Mouse (Mus musculus) ES-E14 (cell line): ENCODE results near the gene Gm21974. TPM values are rescaled to one million over a fixed set of nuclear protein-coding genes. Genes with fewer than 3 reads are reported as not detected.

Source experiments
- DNase-seq: peaks from one replicate; pipeline ENCODE4 v3.0.0-alpha.2; 2013; ENCODE audit warnings: low read depth, low spot score
- H3K27ac ChIP-seq: 2 replicates; pipeline ENCODE4 v1.5.1; 2012; ENCODE audit warnings: low read depth, mild to moderate bottlenecking, low read length, moderate library complexity, mixed read lengths; ENCODE audit not compliant: poor library complexity, insufficient read depth, severe bottlenecking
- H3K36me3 ChIP-seq: 2 replicates; pipeline ENCODE4 v1.6.1; 2012; ENCODE audit warnings: mild to moderate bottlenecking, low read length, moderate library complexity, mixed read lengths; ENCODE audit not compliant: control insufficient read depth, poor library complexity, insufficient read depth, severe bottlenecking
- H3K4me1 ChIP-seq, 2 experiments: fragments of 150-350 bp in 1 of 2; sonication (generic) in 1 of 2; 2 replicates each; pipeline ENCODE4 v1.6.1; 2012; ENCODE audit warnings: low read length in 2 of 2, mild to moderate bottlenecking in 1 of 2, mixed read lengths in 1 of 2; ENCODE audit not compliant: control insufficient read depth in 2 of 2, insufficient read depth in 2 of 2, poor library complexity in 1 of 2
- H3K4me3 ChIP-seq, 2 experiments: fragments of 150-350 bp in 1 of 2; sonication (generic) in 1 of 2; 2 replicates each; pipeline ENCODE4 v1.5.1; 2012; ENCODE audit warnings: low read length in 2 of 2, low read depth in 1 of 2, mild to moderate bottlenecking in 1 of 2, mixed read lengths in 1 of 2; ENCODE audit not compliant: insufficient read depth in 1 of 2, poor library complexity in 1 of 2, severe bottlenecking in 1 of 2
- H3K9ac ChIP-seq: 2 replicates; pipeline ENCODE4 v1.6.1; 2012; ENCODE audit warnings: low read depth, mild to moderate bottlenecking, low read length, mixed read lengths; ENCODE audit not compliant: poor library complexity, insufficient read depth, severe bottlenecking
- H3K9me3 ChIP-seq: fragments of 150-350 bp; sonication (generic); 2 replicates; pipeline ENCODE4 v1.6.1; 2012; ENCODE audit warnings: low read depth, mild to moderate bottlenecking, low read length; ENCODE audit not compliant: control insufficient read depth, insufficient read depth
- CHD2 ChIP-seq: IDR thresholded peaks from 2 replicates; pipeline ENCODE4 v1.6.1; 2014; ENCODE audit warnings: mild to moderate bottlenecking, low read depth, low read length, inconsistent platforms
- HCFC1 ChIP-seq: IDR thresholded peaks from 2 replicates; pipeline ENCODE4 v1.6.1; 2012; ENCODE audit warnings: low read length, inconsistent platforms, borderline replicate concordance; ENCODE audit not compliant: insufficient read depth
- MAFK ChIP-seq: IDR thresholded peaks from 2 replicates; pipeline ENCODE4 v1.6.1; 2014; ENCODE audit warnings: mild to moderate bottlenecking, low read depth, low read length, inconsistent platforms; ENCODE audit not compliant: insufficient read depth
- ZC3H11A ChIP-seq: IDR thresholded peaks from 2 replicates; pipeline ENCODE4 v1.6.1; 2012; ENCODE audit warnings: low read depth, mild to moderate bottlenecking, inconsistent platforms, low read length, borderline replicate concordance
- ZNF384 ChIP-seq: IDR thresholded peaks from 2 replicates; pipeline ENCODE4 v1.6.1; 2012; ENCODE audit warnings: low read depth, low read length, inconsistent platforms
- in situ Hi-C, 2 experiments: fragments of 600-800 bp; cut with MboI; formaldehyde crosslinking; loops; one replicate each; pipeline ENCODE4 v1.15.1; 2025; ENCODE audit warnings: low sequenced_read_pairs in 2 of 2, inconsistent platforms in 1 of 2; ENCODE audit not compliant: unreplicated experiment in 2 of 2
- total RNA-seq: library from RNA; depleted of rRNA; stranded (reverse); fragments of 300-350 nt; gene quantifications from 2 replicates; pipeline ENCODE4 v1.2.3, GENCODE M21; 2012

The Gm21974 gene
- total RNA-seq, 1 experiment = not detected

GRCm38 (mm10) chr7:127926846-127927245, 31.6 kb upstream of the Gm21974 start:
- no peak overlapping the region for H3K9ac ChIP-seq
- H3K9me3 ChIP-seq = peaks cover 5% of the 10 kb centered on the region
- H3K4me1 ChIP-seq = peaks cover 5 to 34% of the 10 kb centered on the region in 2 experiments; a peak in 3 of 4 replicates
- no peak for DNase-seq
- H3K36me3 ChIP-seq = peaks cover 50% of the 10 kb centered on the region
- no peak for TF ChIP-seq MAFK
- TF ChIP-seq CHD2 = no peak
- TF ChIP-seq ZC3H11A = no peak
- TF ChIP-seq HCFC1 = no peak
- TF ChIP-seq ZNF384 = no peak
- no peak overlapping the region for H3K4me3 ChIP-seq
- no peak overlapping the region for H3K27ac ChIP-seq
- in situ Hi-C loops = no loop called here

- Histone ChIP-seq H3K9me3 (peaks cover 5% of the 10 kb centered on the region), H3K27ac (no peak overlapping the region), H3K9ac (no peak overlapping the region), H3K4me3 (no peak overlapping the region), H3K4me1 (peaks cover 2 to 31% of the 10 kb centered on the region in 2 experiments; a peak in 3 of 4 replicates), H3K36me3 (peaks cover 54% of the 10 kb centered on the region)
- in situ Hi-C loops = no loop called here
- TF ChIP-seq HCFC1 (no peak), CHD2 (no peak), MAFK (no peak), ZNF384 (no peak), ZC3H11A (no peak)
- DNase-seq = no peak
Measured at GRCm38 (mm10) chr7:127926066-127926465, 30.8 kb upstream of the Gm21974 start.

- peak overlapping the region; percentile 54; the same call in 1 of the 2 replicates for H3K27ac ChIP-seq
- H3K36me3 ChIP-seq = peaks cover 59% of the 10 kb centered on the region
- no peak overlapping the region; the same call in 1 of the 2 replicates for H3K9ac ChIP-seq
- no peak for DNase-seq
- H3K4me1 ChIP-seq = peaks cover 0 to 25% of the 10 kb centered on the region in 2 experiments; a peak in 3 of 4 replicates
- in situ Hi-C loops = no loop called here
- H3K9me3 ChIP-seq = peaks cover 5% of the 10 kb centered on the region
- TF ChIP-seq ZNF384 (no peak), CHD2 (0 out of 2 replicates have a peak, but pooled peaks have one; percentile 27)
- H3K4me3 ChIP-seq = no peak overlapping the region
Measured at GRCm38 (mm10) chr7:127925252-127925651, 30.0 kb upstream of the Gm21974 start.

- Histone ChIP-seq H3K4me1 (peaks cover 0 to 22% of the 10 kb centered on the region in 2 experiments; a peak in 2 of 4 replicates), H3K36me3 (peaks cover 63% of the 10 kb centered on the region), H3K27ac (no peak overlapping the region), H3K4me3 (no peak overlapping the region), H3K9ac (no peak overlapping the region), H3K9me3 (peaks cover 5% of the 10 kb centered on the region)
- DNase-seq = no peak
- TF ChIP-seq ZC3H11A (no peak), HCFC1 (no peak), CHD2 (no peak), MAFK (no peak), ZNF384 (no peak)
- in situ Hi-C loops = no loop called here
Measured at GRCm38 (mm10) chr7:127923714-127924113, 28.5 kb upstream of the Gm21974 start.
